Mouse (Mus musculus): ENCODE results near the gene Polr2h. TPM values are rescaled to one million over a fixed set of nuclear protein-coding genes. Genes with fewer than 3 reads are reported as not detected.
"Not testable (repeated sequence)": the region's sequence is repeated elsewhere in the genome, so short reads cannot be mapped to it uniquely, and the experiment has no call there.

Gene Polr2h
- 93.2 and 95.9 TPM in 2 replicates for polyA plus RNA-seq (2014; fragmentation: Nextera tagmentation; extraction: Ambion mirVana)

- under 1% methylated on average over 61 of the region's 62 CpGs for WGBS
These were observed at the start of gene Polr2h, which contains the start of gene Clcn2 for GRCm38 (mm10) chr16:20717181-20717977. TSS of gene Polr2h (plus strand) at chr16:20717665. TSS of gene Clcn2 (minus strand) at chr16:20717746.

GRCm38 (mm10) chr16:20668013-20668412 lies 49.5 kb upstream of the Polr2h start, which contains the start of gene Eif4g1:
TSS of gene Eif4g1 (plus strand) at chr16:20668313.
- H3K9ac ChIP-seq; H3K4me1 ChIP-seq (replicated peaks; ENCODE audit: control insufficient read depth, insufficient read depth, low read length); DNase-seq (ENCODE audit: low spot score); ATAC-seq (ENCODE audit: low FRiP score); H3K9me3 ChIP-seq (ENCODE audit: control insufficient read depth, low read length); H3K27me3 ChIP-seq (ENCODE audit: control insufficient read depth, insufficient read depth, low read length); H3K27ac ChIP-seq; H3K4me2 ChIP-seq (replicated peaks); H3K4me3 ChIP-seq (replicated peaks; ENCODE audit: low read length): not testable (repeated sequence)
- WGBS = 98% methylated on average over 4 of the region's 6 CpGs
- H3K36me3 ChIP-seq (replicated peaks; ENCODE audit: control insufficient read depth, insufficient read depth) = peaks cover 27% of the 10 kb centered on the region

More at GRCm38 (mm10) chr16:20717181-20717977, at the start of gene Polr2h, which contains the start of gene Clcn2:
- Histone ChIP-seq H3K9ac (peak within 1 kb of the TSS; percentile 72), H3K27me3 (ENCODE audit: control insufficient read depth, insufficient read depth, low read length) (no peaks in the 10 kb centered on the region), H3K4me2 (replicated peaks) (peak within 1 kb of the TSS; percentile 92), H3K27ac (peak within 1 kb of the TSS; percentile 88), H3K9me3 (ENCODE audit: control insufficient read depth, low read length) (no peaks in the 10 kb centered on the region), H3K4me1 (replicated peaks; ENCODE audit: control insufficient read depth, insufficient read depth, low read length) (peaks cover 36% of the 10 kb centered on the region), H3K36me3 (replicated peaks; ENCODE audit: control insufficient read depth, insufficient read depth) (peaks cover 41% of the 10 kb centered on the region), H3K4me3 (replicated peaks; ENCODE audit: low read length) (peak within 1 kb of the TSS; percentile 52)
- DNase-seq (ENCODE audit: low spot score) = peak; percentile 92
- ATAC-seq (ENCODE audit: low FRiP score) = peak; percentile 84

GRCm38 (mm10) chr16:20670291-20670690 lies 47.2 kb upstream of the Polr2h start:
- Histone ChIP-seq H3K4me2 (replicated peaks) (no peak overlapping the region), H3K36me3 (replicated peaks; ENCODE audit: control insufficient read depth, insufficient read depth) (peaks cover 14% of the 10 kb centered on the region), H3K9ac (no peak overlapping the region), H3K9me3 (ENCODE audit: control insufficient read depth, low read length) (no peaks in the 10 kb centered on the region), H3K27ac (no peak overlapping the region), H3K4me3 (replicated peaks; ENCODE audit: low read length) (no peak overlapping the region), H3K4me1 (replicated peaks; ENCODE audit: control insufficient read depth, insufficient read depth, low read length) (peaks cover 18% of the 10 kb centered on the region), H3K27me3 (ENCODE audit: control insufficient read depth, insufficient read depth, low read length) (no peaks in the 10 kb centered on the region)
- WGBS = 91% methylated on average over 3 of the region's 3 CpGs
- no peak for ATAC-seq (ENCODE audit: low FRiP score)
- DNase-seq (ENCODE audit: low spot score) = no peak

DNA sequence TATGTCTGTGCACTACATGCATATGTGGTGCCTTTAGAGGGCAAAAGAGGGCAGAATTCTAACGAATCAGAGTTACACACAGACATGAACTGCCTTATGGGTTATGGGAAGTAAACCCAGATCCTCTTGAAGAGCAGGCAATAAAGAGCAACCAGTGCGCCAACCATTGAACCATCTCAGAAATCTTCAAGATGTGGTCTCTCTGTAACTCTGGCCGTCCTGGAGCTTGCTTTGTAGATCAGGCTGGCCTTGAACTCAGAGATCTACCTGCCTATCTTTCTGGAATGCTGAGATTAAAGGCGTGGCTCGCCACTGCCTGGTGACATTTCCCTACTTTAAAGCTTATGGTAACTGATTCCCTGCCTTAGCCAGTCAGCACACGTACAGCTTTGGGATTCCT lies 45.6 kb upstream of the Polr2h start:
- DNase-seq (ENCODE audit: low spot score) (no peak), ATAC-seq (ENCODE audit: low FRiP score) (no peak)
- Histone ChIP-seq H3K36me3 (replicated peaks; ENCODE audit: control insufficient read depth, insufficient read depth) (peaks cover 23% of the 10 kb centered on the region), H3K4me2 (replicated peaks) (peak overlapping the region; percentile 97), H3K9me3 (ENCODE audit: control insufficient read depth, low read length) (no peaks in the 10 kb centered on the region), H3K27ac (no peak overlapping the region; the same call in 1 of the 2 replicates), H3K9ac (peak overlapping the region; percentile 6; the same call in 1 of the 2 replicates), H3K4me3 (replicated peaks; ENCODE audit: low read length) (peak overlapping the region; percentile 98; the same call in 1 of the 2 replicates), H3K4me1 (replicated peaks; ENCODE audit: control insufficient read depth, insufficient read depth, low read length) (peaks cover 18% of the 10 kb centered on the region), H3K27me3 (ENCODE audit: control insufficient read depth, insufficient read depth, low read length) (no peaks in the 10 kb centered on the region)
- WGBS = 27% methylated on average over 6 of the region's 6 CpGs

GRCm38 (mm10) chr16:20672500-20672902 lies 45.0 kb upstream of the Polr2h start:
- peaks cover 18% of the 10 kb centered on the region for H3K4me1 ChIP-seq (replicated peaks; ENCODE audit: control insufficient read depth, insufficient read depth, low read length)
- peak overlapping the region; percentile 95 for H3K9ac ChIP-seq
- DNase-seq (ENCODE audit: low spot score) (peak; percentile 92), ATAC-seq (ENCODE audit: low FRiP score) (peak; percentile 97)
- H3K4me3 ChIP-seq (replicated peaks; ENCODE audit: low read length) = peak overlapping the region; percentile 98
- no peaks in the 10 kb centered on the region for H3K9me3 ChIP-seq (ENCODE audit: control insufficient read depth, low read length)
- peak overlapping the region; percentile 86 for H3K27ac ChIP-seq
- H3K4me2 ChIP-seq (replicated peaks) = peak overlapping the region; percentile 97
- 1% methylated on average over 32 of the region's 38 CpGs for WGBS
- H3K36me3 ChIP-seq (replicated peaks; ENCODE audit: control insufficient read depth, insufficient read depth) = peaks cover 29% of the 10 kb centered on the region
- H3K27me3 ChIP-seq (ENCODE audit: control insufficient read depth, insufficient read depth, low read length) = no peaks in the 10 kb centered on the region

- Histone ChIP-seq H3K4me2 (replicated peaks) (peak overlapping the region; percentile 97), H3K9me3 (ENCODE audit: control insufficient read depth, low read length) (no peaks in the 10 kb centered on the region), H3K27me3 (ENCODE audit: control insufficient read depth, insufficient read depth, low read length) (no peaks in the 10 kb centered on the region), H3K27ac (peak overlapping the region; percentile 86), H3K4me1 (replicated peaks; ENCODE audit: control insufficient read depth, insufficient read depth, low read length) (peaks cover 18% of the 10 kb centered on the region), H3K9ac (peak overlapping the region; percentile 95), H3K4me3 (replicated peaks; ENCODE audit: low read length) (peak overlapping the region; percentile 98), H3K36me3 (replicated peaks; ENCODE audit: control insufficient read depth, insufficient read depth) (peaks cover 35% of the 10 kb centered on the region)
- ATAC-seq (ENCODE audit: low FRiP score) = peak; percentile 87
- no peak for DNase-seq (ENCODE audit: low spot score)
- under 1% methylated on average over 47 of the region's 78 CpGs for WGBS
These were observed 44.3 kb upstream of the Polr2h start for GRCm38 (mm10) chr16:20672965-20673705.

DNA sequence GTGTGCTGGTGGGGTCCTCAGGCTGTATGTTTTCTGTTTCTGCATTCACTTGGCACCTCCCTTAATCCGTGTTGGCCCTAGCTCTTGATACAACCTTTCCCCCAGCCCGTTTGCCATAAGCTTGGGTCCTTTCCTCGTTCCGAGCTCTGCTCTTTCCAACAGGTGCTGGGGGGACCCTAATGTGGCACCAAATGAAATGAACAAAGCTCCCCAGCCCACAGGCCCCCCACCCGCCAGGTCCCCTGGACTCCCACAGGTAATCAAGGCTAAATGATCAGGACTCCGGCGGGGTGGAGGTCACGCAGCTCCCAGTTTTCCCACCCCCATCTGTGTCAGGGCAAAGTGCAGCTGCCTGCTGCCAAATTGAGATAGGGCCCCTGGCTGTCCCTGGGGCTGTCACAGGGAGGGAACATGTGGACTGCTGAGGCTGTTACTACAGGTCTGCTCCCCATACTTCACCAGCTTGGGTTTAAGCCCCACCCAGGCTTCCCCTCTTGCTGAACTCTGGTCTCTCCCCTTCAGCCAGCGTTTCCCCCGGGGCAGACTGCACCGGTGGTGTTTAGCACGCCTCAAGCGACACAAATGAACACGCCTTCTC lies 43.7 kb upstream of the Polr2h start:
- DNase-seq (ENCODE audit: low spot score) = no peak
- Histone ChIP-seq H3K4me3 (replicated peaks; ENCODE audit: low read length) (peak overlapping the region; percentile 98), H3K27me3 (ENCODE audit: control insufficient read depth, insufficient read depth, low read length) (no peaks in the 10 kb centered on the region), H3K4me2 (replicated peaks) (peak overlapping the region; percentile 97), H3K9ac (peak overlapping the region; percentile 95), H3K36me3 (replicated peaks; ENCODE audit: control insufficient read depth, insufficient read depth) (peaks cover 42% of the 10 kb centered on the region), H3K27ac (peak overlapping the region; percentile 86; the same call in 1 of the 2 replicates), H3K4me1 (replicated peaks; ENCODE audit: control insufficient read depth, insufficient read depth, low read length) (peaks cover 18% of the 10 kb centered on the region), H3K9me3 (ENCODE audit: control insufficient read depth, low read length) (no peaks in the 10 kb centered on the region)
- no peak for ATAC-seq (ENCODE audit: low FRiP score)
- 11% methylated on average over 14 of the region's 14 CpGs for WGBS

DNA sequence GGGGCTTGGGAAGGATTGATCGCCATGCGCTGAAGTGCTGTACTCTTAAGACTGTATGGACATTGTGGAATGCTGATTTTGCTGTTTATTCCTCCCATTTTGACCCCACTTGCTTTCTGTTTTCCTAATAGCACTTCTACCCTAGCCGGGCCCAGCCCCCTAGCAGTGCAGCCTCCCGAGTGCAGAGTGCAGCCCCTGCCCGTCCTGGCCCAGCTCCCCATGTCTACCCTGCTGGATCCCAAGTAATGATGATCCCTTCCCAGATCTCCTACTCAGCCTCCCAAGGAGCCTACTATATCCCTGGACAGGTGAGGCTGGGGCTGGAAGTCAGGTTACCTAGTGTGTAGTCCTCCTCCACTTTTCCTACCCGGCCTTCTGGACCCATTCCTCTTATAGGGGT lies 42.3 kb upstream of the Polr2h start:
- Histone ChIP-seq H3K4me1 (replicated peaks; ENCODE audit: control insufficient read depth, insufficient read depth, low read length) (peaks cover 18% of the 10 kb centered on the region), H3K4me3 (replicated peaks; ENCODE audit: low read length) (no peak overlapping the region), H3K27me3 (ENCODE audit: control insufficient read depth, insufficient read depth, low read length) (no peaks in the 10 kb centered on the region), H3K9ac (no peak overlapping the region), H3K36me3 (replicated peaks; ENCODE audit: control insufficient read depth, insufficient read depth) (peaks cover 56% of the 10 kb centered on the region), H3K9me3 (ENCODE audit: control insufficient read depth, low read length) (no peaks in the 10 kb centered on the region), H3K27ac (no peak overlapping the region), H3K4me2 (replicated peaks) (no peak overlapping the region)
- ATAC-seq (ENCODE audit: low FRiP score) (no peak), DNase-seq (ENCODE audit: low spot score) (no peak)
- WGBS = 95% methylated on average over 6 of the region's 6 CpGs

- H3K36me3 ChIP-seq (replicated peaks; ENCODE audit: control insufficient read depth, insufficient read depth) = peaks cover 70% of the 10 kb centered on the region
- H3K9ac ChIP-seq = no peak overlapping the region
- DNase-seq (ENCODE audit: low spot score) (no peak), ATAC-seq (ENCODE audit: low FRiP score) (no peak)
- H3K4me3 ChIP-seq (replicated peaks; ENCODE audit: low read length) = no peak overlapping the region
- peaks cover 18% of the 10 kb centered on the region for H3K4me1 ChIP-seq (replicated peaks; ENCODE audit: control insufficient read depth, insufficient read depth, low read length)
- H3K9me3 ChIP-seq (ENCODE audit: control insufficient read depth, low read length) = no peaks in the 10 kb centered on the region
- H3K27ac ChIP-seq = no peak overlapping the region
- no peaks in the 10 kb centered on the region for H3K27me3 ChIP-seq (ENCODE audit: control insufficient read depth, insufficient read depth, low read length)
- H3K4me2 ChIP-seq (replicated peaks) = no peak overlapping the region
- WGBS = 86% methylated on average over 4 of the region's 4 CpGs
These were observed 40.8 kb upstream of the Polr2h start for GRCm38 (mm10) chr16:20676702-20677101.
